Mouse (Mus musculus): ENCODE data around the gene Ccna1.

Ccna1 gene

DNA sequence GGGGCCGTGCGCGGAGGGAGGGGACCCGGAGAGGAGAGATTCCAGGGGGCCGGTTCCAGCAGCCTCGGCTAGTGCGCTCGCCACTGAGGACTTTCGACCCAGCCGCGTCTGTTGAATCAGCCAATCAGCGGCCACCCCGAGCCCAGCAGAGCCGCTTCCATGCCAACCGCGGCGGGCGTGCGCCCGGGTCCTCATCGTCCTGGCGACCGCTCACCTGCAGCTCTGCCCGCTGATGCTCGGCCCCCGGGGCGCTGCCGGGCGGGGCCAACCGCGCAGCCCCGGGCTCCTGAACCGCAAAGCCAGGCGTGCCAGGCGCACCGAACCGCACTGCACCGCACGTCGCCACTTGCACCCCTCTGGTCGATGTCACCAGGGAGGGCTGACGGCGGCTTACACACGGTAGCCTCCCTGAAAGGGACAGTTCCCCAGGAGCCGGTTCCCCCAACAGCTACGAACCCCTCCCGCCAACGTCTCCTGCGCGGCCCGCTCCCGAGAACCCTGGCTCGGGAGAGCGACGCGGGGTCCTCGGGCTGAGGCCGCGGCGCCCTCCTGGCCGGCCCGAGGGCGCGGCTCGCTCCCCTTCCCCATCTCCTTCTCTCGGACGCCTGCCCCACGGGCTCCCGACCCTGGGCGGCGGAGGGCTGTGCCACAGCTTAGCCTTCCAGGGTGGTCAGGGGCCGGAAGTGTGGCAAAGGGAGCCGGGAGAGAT is at the start of gene Ccna1:
Gene Ccna1, minus strand, starts transcription at position 464 of the 709 bp plus-strand sequence.
- DNase-seq (ENCODE audit: low spot score in 2 of 2) = peak; percentile 22 to 31

DNA sequence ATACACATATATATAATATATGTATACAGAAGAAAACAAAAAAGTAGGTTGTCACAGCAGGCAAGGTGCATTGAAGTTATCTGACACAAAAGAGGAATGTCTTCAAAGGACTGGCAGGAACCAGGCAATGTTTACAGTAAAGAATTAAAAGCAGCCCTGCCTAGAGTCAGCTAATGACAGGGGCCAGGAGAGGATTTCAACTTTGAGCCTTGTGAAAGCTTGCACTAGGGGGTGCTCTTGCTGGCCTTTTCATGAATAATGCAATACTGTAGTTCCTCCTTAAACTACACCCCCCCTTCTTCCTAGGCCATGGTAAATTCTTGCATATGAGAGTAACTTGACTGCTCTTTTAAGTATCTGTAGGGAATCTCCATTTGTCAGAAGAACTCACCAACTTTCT is 45.8 kb upstream of the Ccna1 start:
- no peak for DNase-seq (ENCODE audit: low spot score in 2 of 2)

DNA sequence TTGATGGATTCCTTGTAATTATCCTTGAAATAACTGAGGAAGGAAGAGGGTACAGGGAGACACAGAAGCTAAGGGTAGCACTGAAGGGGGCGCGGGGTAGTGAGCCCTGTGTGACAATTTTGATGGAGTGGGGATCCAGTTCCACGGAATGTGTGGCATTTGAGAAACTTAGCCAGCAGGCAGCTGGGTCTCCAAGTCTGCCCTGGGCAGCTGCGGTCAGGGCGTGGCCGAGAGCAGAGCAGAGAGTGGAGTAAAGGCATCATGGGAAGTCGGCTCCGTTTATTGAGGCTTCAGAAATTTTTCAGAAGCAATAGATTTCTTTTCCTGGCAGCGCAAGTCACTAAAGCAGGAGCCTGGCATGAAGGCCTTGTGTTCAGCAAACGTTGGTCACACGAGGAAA is 43.7 kb upstream of the Ccna1 start:
- no peak for DNase-seq (ENCODE audit: low spot score in 2 of 2)

DNA sequence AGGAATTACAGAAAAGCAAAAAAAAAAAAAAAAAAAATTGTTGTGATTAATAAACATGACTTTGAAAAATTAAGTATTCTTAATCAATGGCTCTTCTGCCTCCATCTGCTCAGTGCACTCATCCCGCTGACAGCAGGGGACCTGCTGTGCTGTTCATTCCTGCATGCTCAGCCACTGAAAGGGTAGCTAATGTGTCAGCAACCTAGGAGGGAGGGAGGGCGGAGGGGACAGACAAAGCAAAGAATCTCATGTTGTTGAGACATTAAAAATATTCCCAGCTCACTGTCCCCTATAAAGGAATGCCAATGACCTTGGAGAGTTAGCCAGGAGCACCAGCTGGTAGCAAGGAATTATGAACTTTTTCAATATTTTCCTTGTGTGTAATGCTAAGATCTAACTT is 42.7 kb upstream of the Ccna1 start:
- no peak for DNase-seq (ENCODE audit: low spot score in 2 of 2)

DNA sequence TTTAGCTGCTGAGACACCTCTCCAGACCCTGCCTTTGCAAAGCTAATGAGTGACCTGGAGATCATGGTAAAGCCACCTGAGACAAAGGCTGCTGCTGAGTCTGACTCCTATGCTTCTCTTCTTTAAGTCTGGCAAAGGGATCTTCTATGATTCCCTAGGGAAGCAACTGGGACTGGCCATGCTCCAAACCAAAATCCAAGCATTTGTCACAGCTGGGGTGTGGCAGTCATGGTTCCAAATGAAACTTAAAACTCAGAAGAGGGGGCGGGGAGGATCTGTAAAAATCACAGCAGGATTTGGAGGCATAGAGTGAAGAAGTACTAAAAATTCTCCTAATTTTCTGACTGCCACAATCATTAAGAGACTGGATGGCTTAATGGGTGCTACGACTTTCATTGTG is 41.9 kb upstream of the Ccna1 start:
- peak in 1 of 2 experiments; percentile 31 for DNase-seq (ENCODE audit: low spot score in 2 of 2)

DNA sequence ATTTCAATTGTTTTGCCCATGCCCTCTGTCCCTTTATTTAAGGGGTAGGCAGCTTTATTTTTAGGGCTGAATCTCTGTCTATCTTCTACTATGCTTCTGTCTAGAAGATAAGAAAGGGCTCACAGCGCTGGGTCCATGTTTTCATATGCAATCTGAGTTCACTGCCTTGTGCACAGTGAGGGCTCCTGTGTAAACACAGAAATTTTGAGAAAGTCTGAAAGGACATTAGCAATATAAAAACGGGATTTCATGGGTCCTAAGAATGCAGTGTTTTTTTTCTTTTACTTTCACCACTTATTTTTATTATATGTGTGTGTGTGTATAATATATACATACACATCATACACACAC is 41.3 kb upstream of the Ccna1 start:
- DNase-seq (ENCODE audit: low spot score in 2 of 2) = no peak

DNA sequence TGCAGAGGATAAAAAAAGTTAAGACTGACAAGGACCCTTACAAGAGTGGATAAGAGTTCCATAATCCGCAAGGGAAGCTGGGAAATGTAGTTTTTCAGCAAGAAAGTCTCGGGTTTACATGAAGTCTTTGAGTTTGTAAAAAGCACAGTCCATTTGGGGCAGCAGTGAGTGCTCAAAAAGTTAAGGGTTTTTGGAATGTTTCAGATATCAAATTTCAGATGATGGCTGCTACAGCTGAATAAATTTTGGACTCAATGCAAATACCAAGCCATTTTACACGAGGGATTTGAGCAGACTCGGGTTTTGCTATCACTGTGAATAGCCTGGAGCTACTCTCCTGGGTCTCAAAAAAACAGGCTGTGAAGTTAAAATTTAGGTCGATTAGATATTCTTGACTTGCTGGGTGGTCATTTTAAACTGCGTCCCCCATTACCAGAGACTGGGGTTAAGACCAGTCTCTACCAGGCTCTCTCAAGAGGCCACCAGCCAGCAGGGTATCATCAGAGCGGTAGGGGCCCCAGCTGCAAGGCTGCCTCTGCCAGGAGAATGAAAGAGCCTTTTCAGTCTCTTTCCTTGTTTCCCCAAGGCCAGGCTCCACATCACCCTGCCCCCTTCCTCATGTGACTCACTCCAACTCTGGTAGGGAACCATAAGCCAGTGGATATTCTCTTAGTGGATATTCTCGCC is 40.8 kb upstream of the Ccna1 start:
- DNase-seq (ENCODE audit: low spot score in 2 of 2) = peak; percentile 28 to 31

DNA sequence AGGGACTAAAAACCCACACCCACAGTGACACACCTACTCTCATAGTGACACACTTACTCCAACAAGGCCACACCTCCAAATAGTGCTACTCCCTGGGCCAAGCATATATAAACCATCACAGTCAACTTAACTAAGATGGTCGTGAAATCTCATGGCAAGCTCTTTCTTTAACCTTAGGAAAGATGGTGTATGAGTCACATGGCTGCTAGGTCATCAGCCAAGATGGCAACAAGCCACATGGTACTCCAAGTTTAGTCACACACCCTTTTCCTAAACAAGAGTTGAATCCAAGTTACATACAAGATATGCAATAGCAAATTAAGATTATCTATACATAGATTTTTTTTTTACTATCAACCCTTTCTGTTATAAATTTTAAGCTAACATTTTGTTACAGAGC is 37.9 kb upstream of the Ccna1 start:
- no peak for DNase-seq (ENCODE audit: low spot score in 2 of 2)

DNA sequence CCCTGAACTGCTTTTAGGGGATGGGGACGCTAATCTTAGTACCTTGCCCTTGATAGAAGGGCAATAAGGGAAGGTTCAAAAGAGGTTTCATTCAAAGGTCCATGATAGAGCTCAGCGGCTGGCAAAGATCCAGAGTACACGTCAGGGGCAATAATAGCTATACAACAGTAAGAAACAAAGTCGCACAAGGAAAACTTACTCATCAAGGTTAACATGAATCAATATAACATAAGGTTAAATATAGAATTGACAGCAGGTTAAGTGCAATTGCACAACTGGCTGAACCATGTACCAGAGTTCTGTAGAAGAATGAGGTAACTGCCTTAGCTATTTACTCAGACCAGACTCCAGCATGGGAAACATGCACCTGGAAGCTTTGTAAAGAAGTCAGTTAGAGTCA is 34.0 kb upstream of the Ccna1 start:
- no peak for DNase-seq (ENCODE audit: low spot score in 2 of 2)

DNA sequence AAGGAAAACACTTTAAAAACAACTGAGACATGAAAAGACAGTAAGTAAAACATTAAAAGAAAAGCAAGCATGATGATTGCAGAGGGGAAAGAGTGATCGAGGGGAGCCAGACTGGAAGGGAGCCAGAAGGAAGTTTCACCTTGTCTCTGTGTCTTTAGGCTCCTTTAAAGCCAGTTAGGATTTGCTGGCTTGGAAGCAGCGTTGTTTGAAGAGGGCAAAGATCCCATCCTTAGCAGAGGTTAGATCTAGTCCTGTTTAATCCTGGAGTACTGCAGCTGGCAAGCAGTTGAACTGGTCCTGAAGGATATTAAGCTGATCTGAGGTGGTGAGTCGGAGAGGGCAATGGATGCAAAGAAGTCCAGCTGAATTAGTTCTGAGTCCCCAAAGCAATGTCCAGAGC is 33.5 kb upstream of the Ccna1 start:
- no peak for DNase-seq (ENCODE audit: low spot score in 2 of 2)

DNA sequence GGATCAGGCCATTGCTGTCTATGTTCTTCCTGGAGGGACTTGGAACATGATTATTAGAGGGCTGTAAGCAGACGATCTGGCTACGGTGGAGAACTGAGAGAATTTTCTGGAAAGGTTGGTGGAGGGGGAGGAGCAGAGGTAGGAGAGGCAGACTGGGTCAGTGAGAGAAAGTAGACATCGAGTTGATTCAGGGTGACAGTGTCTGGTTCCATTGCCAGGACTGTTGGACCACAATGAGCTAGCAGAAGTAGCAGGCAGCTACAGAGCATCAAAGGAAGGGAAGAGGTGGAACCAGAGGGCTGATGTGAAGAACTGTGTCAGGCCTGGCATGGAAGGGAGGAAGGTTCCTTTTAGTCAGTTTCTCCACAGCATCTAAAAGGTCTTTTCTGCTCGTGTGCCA is 33.1 kb upstream of the Ccna1 start:
- no peak for DNase-seq (ENCODE audit: low spot score in 2 of 2)

DNA sequence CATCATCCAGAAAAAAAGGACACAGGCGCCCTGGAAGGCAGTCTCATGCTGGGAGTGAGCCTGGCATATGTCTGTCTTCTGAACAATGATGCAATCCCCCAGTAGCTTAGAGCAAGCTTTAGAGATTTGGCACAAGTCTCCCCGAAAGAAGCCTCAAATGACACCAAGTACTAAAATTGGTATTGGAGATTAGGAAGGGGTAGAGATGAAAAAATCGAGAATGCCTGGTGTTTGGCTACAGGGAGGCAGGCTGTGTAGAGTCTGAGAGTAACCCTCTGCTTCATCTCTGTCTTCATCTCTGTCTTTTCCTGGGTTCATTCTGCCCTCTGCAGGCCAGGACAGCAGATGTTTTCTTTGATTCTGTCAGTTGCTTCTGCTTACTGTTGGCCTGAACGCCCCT is 32.1 kb upstream of the Ccna1 start:
- no peak for DNase-seq (ENCODE audit: low spot score in 2 of 2)

DNA sequence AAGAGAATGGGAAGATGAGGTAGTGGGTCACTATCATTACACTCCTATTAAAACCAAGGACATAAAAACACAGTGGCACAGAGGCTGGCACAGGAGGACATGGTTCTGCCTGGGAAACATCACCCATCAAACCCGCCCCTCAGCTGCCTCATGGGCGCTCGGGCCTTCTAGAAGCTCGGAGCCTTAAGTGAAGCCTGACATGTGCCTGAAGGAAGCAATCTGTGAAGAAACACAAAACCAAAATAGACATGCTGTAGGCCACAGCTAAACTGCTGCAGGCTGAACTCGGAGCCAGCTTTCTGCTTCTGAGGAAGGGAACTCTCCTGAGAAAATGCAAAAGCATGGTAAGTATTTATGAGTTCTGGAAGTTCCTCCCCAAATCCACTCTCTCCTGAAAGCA is 31.6 kb upstream of the Ccna1 start:
- no peak for DNase-seq (ENCODE audit: low spot score in 2 of 2)

DNA sequence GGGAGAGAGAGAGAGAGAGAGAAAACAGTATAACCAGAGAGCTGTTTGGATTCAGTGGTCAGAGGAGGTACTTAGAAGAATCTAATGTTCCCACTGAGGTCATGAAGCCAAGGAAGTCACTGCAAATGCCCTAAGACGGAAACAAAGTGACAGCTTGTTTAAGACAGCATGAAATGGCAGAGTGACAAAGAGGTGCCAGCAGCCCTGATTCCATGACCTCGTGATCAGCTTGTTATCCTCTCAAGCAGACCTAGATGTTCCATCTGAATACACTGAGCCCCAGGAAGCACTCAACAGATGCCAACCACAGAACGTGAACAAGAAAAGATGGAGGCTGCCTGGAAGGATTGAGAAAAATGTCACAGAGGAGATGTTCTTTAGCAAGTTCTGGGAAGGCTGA is 30.4 kb upstream of the Ccna1 start:
- no peak for DNase-seq (ENCODE audit: low spot score in 2 of 2)

DNA sequence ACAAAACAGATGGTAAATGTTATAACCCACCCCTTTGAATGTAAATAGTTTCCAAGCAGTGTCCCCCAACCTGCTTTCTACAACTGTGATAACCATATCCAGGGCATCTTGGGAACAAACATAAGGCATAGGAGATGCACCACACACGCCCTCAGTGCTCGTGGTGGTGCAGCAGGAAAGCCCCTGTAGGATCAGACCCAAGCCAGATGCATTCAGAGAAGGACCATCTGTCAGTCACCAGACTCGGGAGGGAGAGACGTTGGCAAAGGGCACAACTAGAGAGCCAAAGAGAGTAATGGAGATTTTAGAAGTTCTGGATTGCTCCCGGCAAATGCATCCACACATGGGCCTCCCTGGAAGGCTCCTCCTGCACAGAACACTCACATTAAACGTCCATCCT is 29.5 kb upstream of the Ccna1 start:
- DNase-seq (ENCODE audit: low spot score in 2 of 2) = no peak

DNA sequence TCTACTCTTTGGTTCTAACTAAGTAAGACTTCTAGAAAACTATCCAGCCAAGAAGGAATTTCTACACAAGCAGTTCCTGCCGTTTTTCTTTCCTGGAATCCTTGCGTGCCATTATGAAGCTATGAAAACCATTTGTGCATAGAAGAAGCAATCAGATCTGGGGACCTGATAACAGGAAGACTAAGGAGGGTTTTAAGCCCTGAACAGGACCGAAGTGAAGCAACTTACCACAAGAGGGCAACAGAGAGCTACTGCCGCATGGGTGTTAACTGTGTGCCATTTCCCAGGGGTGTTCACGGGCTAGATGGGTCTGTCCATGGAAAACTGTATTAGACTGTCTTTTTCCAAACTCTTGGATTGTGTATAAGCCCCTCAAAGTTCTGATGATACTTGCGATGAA is 24.8 kb upstream of the Ccna1 start:
- DNase-seq (ENCODE audit: low spot score in 2 of 2) = peak; percentile 54 to 72

DNA sequence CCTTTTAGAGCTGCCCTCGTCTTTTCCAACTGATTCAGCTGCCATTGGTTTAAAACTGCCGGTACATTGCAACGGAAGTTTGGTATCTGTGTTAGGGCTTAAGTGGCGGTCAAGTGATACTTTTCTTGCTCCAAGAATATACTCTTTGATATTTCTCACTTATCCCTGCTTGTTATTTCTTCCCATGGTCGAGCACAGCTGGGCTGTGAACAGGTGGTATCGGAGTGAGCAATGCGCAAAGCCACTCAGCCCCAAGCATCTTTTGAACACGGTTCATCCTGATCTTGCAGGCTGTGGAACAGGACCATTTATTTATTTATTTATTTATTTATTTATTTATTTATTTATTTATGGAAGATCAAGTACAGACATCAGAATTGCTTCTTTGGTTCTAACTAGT is 24.3 kb upstream of the Ccna1 start:
- DNase-seq (ENCODE audit: low spot score in 2 of 2) = no peak

DNA sequence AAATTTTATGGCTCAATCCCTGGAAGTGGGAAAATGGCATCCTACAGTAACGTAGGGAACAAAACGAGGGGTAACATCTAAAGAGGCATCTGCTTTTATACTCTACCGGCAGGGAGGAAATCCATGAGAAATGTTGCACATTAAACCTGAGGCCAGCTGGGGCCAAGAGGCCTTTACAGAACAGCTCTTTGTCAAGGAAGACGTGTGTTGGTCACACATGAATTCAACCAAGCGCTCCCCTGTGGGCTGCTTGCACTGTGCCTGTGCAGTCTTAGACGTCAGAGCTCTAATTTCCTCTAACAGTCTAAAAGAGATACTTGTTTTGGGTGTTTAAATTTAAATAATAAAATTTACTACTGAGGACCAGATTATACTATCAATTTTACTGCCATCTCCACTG is 22.9 kb upstream of the Ccna1 start:
- no peak for DNase-seq (ENCODE audit: low spot score in 2 of 2)

DNA sequence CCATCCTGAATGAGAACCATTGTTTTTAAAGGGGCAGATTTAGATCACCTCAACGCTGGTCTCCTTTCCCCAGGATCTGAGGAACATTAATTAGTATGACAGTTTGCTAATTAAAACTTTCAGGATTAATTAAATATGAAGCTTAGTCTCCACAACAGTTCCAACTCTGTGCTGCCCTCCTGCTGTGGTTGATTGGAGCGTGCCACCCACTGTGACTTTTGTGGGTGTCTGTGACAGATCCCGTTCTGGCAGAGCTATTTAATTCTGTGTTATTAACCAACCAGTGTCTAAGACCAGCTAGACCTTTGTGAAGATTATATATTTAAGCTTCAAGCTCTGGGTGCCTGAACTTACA is 20.0 kb upstream of the Ccna1 start:
- DNase-seq (ENCODE audit: low spot score in 2 of 2) = no peak

DNA sequence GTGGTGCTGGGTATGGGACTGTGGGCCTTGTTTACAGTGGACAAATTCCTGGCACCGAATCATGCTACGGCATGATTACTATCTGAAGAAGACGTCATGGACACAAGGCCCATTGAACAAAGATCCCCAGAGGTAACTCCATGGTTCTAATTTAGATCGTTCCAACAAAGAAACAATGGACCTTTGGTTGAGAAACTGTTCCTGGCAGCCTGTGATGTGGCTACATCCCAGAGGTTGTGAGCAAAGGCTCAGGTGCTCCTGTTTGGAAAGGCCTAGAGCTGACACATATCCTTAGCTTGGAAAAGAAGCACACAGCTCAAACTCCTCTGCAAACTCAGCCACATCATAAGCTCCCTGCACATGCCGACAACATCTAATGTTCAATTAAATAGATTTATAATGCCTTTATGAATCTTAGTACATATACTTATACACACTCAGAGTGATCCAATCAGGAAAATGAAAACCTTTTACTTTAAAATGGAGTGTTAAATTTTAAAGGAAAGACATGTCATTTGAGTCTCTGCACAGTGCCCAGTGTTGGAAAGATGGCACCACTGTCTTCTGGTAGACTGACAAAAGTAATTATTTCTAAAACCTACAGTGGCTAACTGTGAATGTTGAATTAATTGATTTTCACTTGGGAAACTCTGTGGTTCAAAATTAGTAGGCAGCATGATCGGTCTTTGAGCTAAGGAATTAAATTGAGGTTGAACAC is 19.4 kb upstream of the Ccna1 start:
- DNase-seq (ENCODE audit: low spot score in 2 of 2) = no peak

DNA sequence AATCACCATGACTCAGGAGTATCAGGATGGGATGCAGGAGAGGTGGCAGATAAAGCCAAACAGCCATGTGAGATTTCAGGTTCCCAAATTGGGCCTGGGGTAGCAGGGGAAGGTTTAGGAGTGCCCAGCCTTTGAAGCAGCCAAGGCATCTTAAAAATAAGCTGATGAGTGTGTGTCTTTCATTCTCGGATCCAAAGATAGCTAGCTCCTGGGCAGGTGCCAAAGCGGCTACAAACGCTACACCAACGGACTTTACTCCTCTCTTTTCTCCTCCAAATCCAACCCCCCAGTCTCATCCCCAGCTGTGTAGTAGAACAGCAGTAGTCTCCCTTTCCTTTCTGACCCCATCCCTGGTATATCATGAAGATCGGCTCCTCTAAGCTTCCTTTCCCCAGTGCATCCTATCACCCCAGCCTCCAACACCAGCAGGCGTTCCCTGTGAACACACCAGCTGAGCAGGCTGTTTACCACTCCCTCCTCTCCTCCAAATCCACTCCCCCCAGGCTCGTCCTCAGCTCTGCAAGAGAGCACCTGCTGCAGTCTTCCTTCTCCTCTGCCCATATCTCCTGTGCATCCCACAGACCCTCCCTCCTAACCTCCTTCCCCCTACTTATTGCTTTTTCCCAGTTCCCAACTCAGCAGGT is 12.6 kb upstream of the Ccna1 start:
- DNase-seq (ENCODE audit: low spot score in 2 of 2) = no peak

DNA sequence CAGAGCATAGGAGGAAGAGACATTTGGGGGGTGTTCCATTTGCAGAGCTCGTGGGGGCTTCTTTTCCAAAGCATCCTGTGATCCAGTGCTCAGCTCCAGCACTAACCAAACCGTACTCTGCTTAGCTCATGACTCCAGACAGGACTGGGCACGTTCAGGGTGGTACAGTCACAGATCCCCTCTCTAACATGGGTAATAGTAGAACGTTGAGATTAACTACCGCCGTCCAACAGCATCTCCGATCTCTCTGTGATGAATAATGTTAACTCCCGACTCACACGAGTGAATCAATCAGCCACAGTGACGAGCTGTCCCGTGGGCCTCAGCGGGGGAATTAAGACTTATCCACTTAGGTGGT is 11.3 kb upstream of the Ccna1 start:
- DNase-seq (ENCODE audit: low spot score in 2 of 2) = no peak

Measured in heart, adult 9 months (tissue).